Mouse (Mus musculus) v-Abl transformed pro-B cells (cell line): ENCODE data around the gene Lamb1.

Experiments used
- in situ Hi-C, 2 experiments: fragments of 400-800 bp; cut with MboI; formaldehyde crosslinking; loops; one replicate each; pipeline ENCODE4 v1.15.1; 2025; ENCODE audit not compliant: unreplicated experiment in 2 of 2

The Lamb1 gene

GRCm38 (mm10) chr12:31311671-31312265 lies 46.7 kb downstream of the Lamb1 start:
- in situ Hi-C loops: no loop called here

- in situ Hi-C loops: no loop called here
Observed at GRCm38 (mm10) chr12:31312281-31312680, 47.2 kb downstream of the Lamb1 start.

GRCm38 (mm10) chr12:31313136-31313535 lies 48.1 kb downstream of the Lamb1 start:
- in situ Hi-C loops: no loop called here

- in situ Hi-C loops: no loop called here
Observed at GRCm38 (mm10) chr12:31314310-31314709, 49.3 kb downstream of the Lamb1 start.

- in situ Hi-C loops: no loop called here
Observed at GRCm38 (mm10) chr12:31315961-31316360, 50.9 kb downstream of the Lamb1 start.

GRCm38 (mm10) chr12:31317670-31318408 lies 52.8 kb downstream of the Lamb1 start:
- in situ Hi-C loops: no loop called here

- in situ Hi-C loops: no loop called here
Observed at GRCm38 (mm10) chr12:31318409-31318963, 53.5 kb downstream of the Lamb1 start.

GRCm38 (mm10) chr12:31320817-31321216 lies 55.8 kb downstream of the Lamb1 start:
- in situ Hi-C loops: no loop called here

GRCm38 (mm10) chr12:31321532-31321931 lies 56.5 kb downstream of the Lamb1 start:
- in situ Hi-C loops: no loop called here

GRCm38 (mm10) chr12:31323136-31323695 lies 58.2 kb downstream of the Lamb1 start:
- in situ Hi-C loops: no loop called here

GRCm38 (mm10) chr12:31327139-31327538 lies 62.1 kb downstream of the Lamb1 start:
- in situ Hi-C loops: loop anchor here (25.0 kb wide), 3 partner anchors 740 to 1510 kb away; partner anchors contain the start of gene Tmem18 (in 1 of the 2)

- in situ Hi-C loops: loop anchor here (25.0 kb wide), 3 partner anchors 746 to 1504 kb away; partner anchors contain the start of gene Tmem18 (in 1 of the 2)
Observed at GRCm38 (mm10) chr12:31333261-31333660, 68.2 kb downstream of the Lamb1 start.

- in situ Hi-C loops: no loop called here
Observed at GRCm38 (mm10) chr12:31350191-31350943, 85.3 kb downstream of the Lamb1 start.

- in situ Hi-C loops: no loop called here
Observed at GRCm38 (mm10) chr12:31350944-31351928, 86.2 kb downstream of the Lamb1 start, which contains the start of gene Dld. Gene Dld, minus strand, starts transcription at chr12:31351453.

- in situ Hi-C loops: no loop called here
Observed at GRCm38 (mm10) chr12:31366428-31366827, 101.4 kb downstream of the Lamb1 start.

GRCm38 (mm10) chr12:31367721-31368120 lies 102.7 kb downstream of the Lamb1 start:
- in situ Hi-C loops: no loop called here

GRCm38 (mm10) chr12:31369118-31369517 lies 104.1 kb downstream of the Lamb1 start:
- in situ Hi-C loops: no loop called here

GRCm38 (mm10) chr12:31369656-31370055 lies 104.6 kb downstream of the Lamb1 start:
- in situ Hi-C loops: loop anchor here (10.0 kb wide), 3 partner anchors 135 to 555 kb away; partner anchors contain the start of gene Gpr22 (in 2 of the 2)

- in situ Hi-C loops: loop anchor here (10.0 kb wide), 3 partner anchors 130 to 550 kb away; partner anchors contain the start of gene Gpr22 (in 2 of the 2)
Observed at GRCm38 (mm10) chr12:31374603-31375282, 109.7 kb downstream of the Lamb1 start.
